Mouse (Mus musculus) liver, adult 2 months (tissue): Measurements from ENCODE around the gene Gm45521.

Source experiments
- CTCF ChIP-seq: fragments of 200-500 bp; IDR thresholded peaks from 2 replicates; pipeline ENCODE4 v1.5.1; 2011; ENCODE audit warnings: low read depth, low read length, control low read depth
- POLR2A ChIP-seq: fragments of 200-500 bp; IDR thresholded peaks from 2 replicates; pipeline ENCODE4 v1.6.1; 2011; ENCODE audit warnings: low read length, control low read depth; ENCODE audit not compliant: insufficient read depth; ENCODE audit errors: extremely low read depth

DNA sequence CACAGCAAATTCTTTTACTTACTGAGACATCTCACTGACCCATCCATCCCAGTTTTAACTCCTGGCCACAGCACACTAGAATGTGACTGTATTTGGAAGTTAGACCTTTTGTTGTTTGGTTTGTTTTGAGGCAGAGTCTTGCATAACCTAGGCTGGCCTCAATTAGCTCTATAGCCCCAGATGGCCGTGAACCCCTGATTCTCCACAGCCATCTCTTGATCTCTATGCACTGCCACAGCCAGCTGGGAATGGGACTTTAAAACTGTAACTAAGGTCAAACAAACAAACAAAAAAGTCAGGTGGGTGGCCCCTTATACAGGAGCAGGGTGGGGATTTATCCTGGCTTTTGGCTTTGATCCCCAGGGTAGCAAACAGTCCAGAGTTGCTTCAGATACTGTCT is 17.6 kb downstream of the Gm45521 start:
- TF ChIP-seq POLR2A: no peak
- no peak for TF ChIP-seq CTCF
